Mouse (Mus musculus): ENCODE data around the gene Slc38a2.

DNA sequence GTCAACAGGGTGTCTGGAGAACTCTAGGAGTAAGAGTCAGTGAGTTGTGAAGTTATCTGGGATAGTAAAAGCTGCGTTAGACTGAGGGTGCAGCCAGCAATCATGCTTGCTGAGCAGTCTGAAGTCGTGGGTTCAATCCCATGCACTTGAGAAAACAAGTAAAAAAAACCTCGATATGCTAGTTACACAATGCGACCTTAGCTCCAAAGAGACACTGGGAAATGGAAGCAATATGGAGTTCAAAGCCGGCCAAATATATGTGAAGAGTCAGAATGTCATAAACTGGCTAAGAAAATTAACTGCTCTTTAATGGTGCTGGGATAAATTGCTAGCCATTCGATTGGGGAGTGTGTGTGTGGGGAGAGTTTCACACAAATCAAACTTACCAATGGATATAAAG, 47.5 kb upstream of the Slc38a2 start:
- TF ChIP-seq CTCF (IDR thresholded peaks at IDR 0.05; ENCODE audit: low read depth, low read length), result no peak
- TF ChIP-seq POLR2A (IDR thresholded peaks at IDR 0.05; ENCODE audit: extremely low read depth, insufficient read depth, low read length), result no peak

All from liver, adult 2 months (tissue).